Mouse (Mus musculus) hindbrain, embryonic 12.5 days (tissue): ENCODE measurements at regions not wholly inside any gene's neighbourhood (a gene's known extent, or its start where the extent isn't known, plus 50 kb on each side); places are given as distances from the start of the nearest gene placed in this dataset.

Experiments
- ATAC-seq: fragments of 200-750 bp; cut with Nextera tagmentation; 2 replicates; pipeline ENCODE4 v1.8.0; 2017; ENCODE audit warnings: moderate TSS enrichment; ENCODE audit not compliant: low FRiP score
- H3K27ac ChIP-seq: fragments of 300-500 bp; sonication (generic); 2 replicates; pipeline ENCODE4 v1.5.1; 2016; ENCODE audit warnings: mild to moderate bottlenecking
- H3K27me3 ChIP-seq: fragments of 300-500 bp; sonication (generic); 2 replicates; pipeline ENCODE4 v1.6.1; 2016; ENCODE audit warnings: mild to moderate bottlenecking
- H3K36me3 ChIP-seq: fragments of 300-500 bp; sonication (generic); 2 replicates; pipeline ENCODE4 v1.6.1; 2016; ENCODE audit warnings: mild to moderate bottlenecking
- H3K4me1 ChIP-seq: fragments of 300-500 bp; sonication (generic); 2 replicates; pipeline ENCODE4 v1.6.1; 2016
- H3K4me2 ChIP-seq: fragments of 300-500 bp; sonication (generic); replicated peaks from 2 replicates; pipeline ENCODE4 v1.6.1; 2016; ENCODE audit warnings: mild to moderate bottlenecking
- H3K4me3 ChIP-seq: fragments of 300-500 bp; sonication (generic); 2 replicates; pipeline ENCODE4 v1.5.1; 2016; ENCODE audit warnings: mild to moderate bottlenecking
- H3K9ac ChIP-seq: fragments of 300-500 bp; sonication (generic); 2 replicates; pipeline ENCODE4 v1.6.1; 2016; ENCODE audit warnings: mild to moderate bottlenecking, moderate library complexity
- H3K9me3 ChIP-seq: fragments of 300-500 bp; sonication (generic); replicated peaks from 2 replicates; pipeline ENCODE4 v1.6.1; 2016; ENCODE audit warnings: mild to moderate bottlenecking
- WGBS: fragments of 180-500 bp; shearing (Covaris S2); methylation state at CpG from one replicate; pipeline ENCODE4 v1.1.7; 2016; 5-methylcytosine and 5-hydroxymethylcytosine counted together

- no peaks in the 10 kb centered on the region for H3K27me3 ChIP-seq
- H3K36me3 ChIP-seq: no peaks in the 10 kb centered on the region
- no peaks in the 10 kb centered on the region for H3K4me1 ChIP-seq
- ATAC-seq: no peak
- H3K4me2 ChIP-seq: no peak overlapping the region
- H3K9me3 ChIP-seq: no peaks in the 10 kb centered on the region
- no peak overlapping the region for H3K4me3 ChIP-seq
- WGBS: 45% methylated on average over 6 of the region's 6 CpGs
- H3K9ac ChIP-seq: no peak overlapping the region
- no peak overlapping the region for H3K27ac ChIP-seq
Observed at GRCm38 (mm10) chr4:91596619-91597018, 196.0 kb upstream of the Elavl2 start.

- ATAC-seq: no peak
- Histone ChIP-seq H3K9ac (no peak overlapping the region), H3K4me2 (no peak overlapping the region), H3K27me3 (no peaks in the 10 kb centered on the region), H3K4me1 (no peaks in the 10 kb centered on the region), H3K36me3 (no peaks in the 10 kb centered on the region), H3K27ac (no peak overlapping the region), H3K9me3 (no peaks in the 10 kb centered on the region), H3K4me3 (no peak overlapping the region)
- 58% methylated on average over 8 of the region's 8 CpGs for WGBS
Observed at GRCm38 (mm10) chr4:91595766-91596165, 195.2 kb upstream of the Elavl2 start.

- H3K4me2 ChIP-seq: no peak overlapping the region
- no peaks in the 10 kb centered on the region for H3K27me3 ChIP-seq
- no peaks in the 10 kb centered on the region for H3K9me3 ChIP-seq
- H3K36me3 ChIP-seq: no peaks in the 10 kb centered on the region
- WGBS: 89% methylated on average over 3 of the region's 3 CpGs
- no peak for ATAC-seq
- no peak overlapping the region for H3K9ac ChIP-seq
- H3K4me3 ChIP-seq: no peak overlapping the region
- no peak overlapping the region for H3K27ac ChIP-seq
- no peaks in the 10 kb centered on the region for H3K4me1 ChIP-seq
Observed at GRCm38 (mm10) chr4:91589779-91590178, 189.2 kb upstream of the Elavl2 start.

GRCm38 (mm10) chr4:91587541-91588059 is 187.0 kb upstream of the Elavl2 start:
- Histone ChIP-seq H3K36me3 (no peaks in the 10 kb centered on the region), H3K9ac (no peak overlapping the region), H3K27ac (no peak overlapping the region), H3K4me2 (no peak overlapping the region), H3K4me1 (no peaks in the 10 kb centered on the region), H3K9me3 (no peaks in the 10 kb centered on the region), H3K27me3 (no peaks in the 10 kb centered on the region), H3K4me3 (no peak overlapping the region)
- 90% methylated on average over 1 of the region's 1 CpGs for WGBS
- 0 out of 2 replicates have a peak, but pooled peaks have one; percentile 52 for ATAC-seq

GRCm38 (mm10) chr4:91583035-91583434 is 182.4 kb upstream of the Elavl2 start:
- ATAC-seq: no peak
- Histone ChIP-seq H3K27ac (no peak overlapping the region), H3K4me1 (no peaks in the 10 kb centered on the region), H3K9me3 (no peaks in the 10 kb centered on the region), H3K27me3 (no peaks in the 10 kb centered on the region), H3K9ac (no peak overlapping the region), H3K4me2 (no peak overlapping the region), H3K4me3 (no peak overlapping the region), H3K36me3 (no peaks in the 10 kb centered on the region)
- 60% methylated on average over 1 of the region's 1 CpGs for WGBS

- Histone ChIP-seq H3K4me1 (no peaks in the 10 kb centered on the region), H3K36me3 (no peaks in the 10 kb centered on the region), H3K27me3 (no peaks in the 10 kb centered on the region), H3K9me3 (no peaks in the 10 kb centered on the region), H3K4me2 (no peak overlapping the region), H3K9ac (no peak overlapping the region), H3K27ac (no peak overlapping the region), H3K4me3 (no peak overlapping the region)
- WGBS: 37% methylated on average over 1 of the region's 1 CpGs
- ATAC-seq: peak; percentile 84
Observed at GRCm38 (mm10) chr4:91557452-91557851, 156.9 kb upstream of the Elavl2 start.

GRCm38 (mm10) chr4:91556959-91557358 is 156.4 kb upstream of the Elavl2 start:
- WGBS: 61% methylated on average over 4 of the region's 4 CpGs
- Histone ChIP-seq H3K4me1 (no peaks in the 10 kb centered on the region), H3K36me3 (no peaks in the 10 kb centered on the region), H3K9ac (no peak overlapping the region), H3K9me3 (no peaks in the 10 kb centered on the region), H3K27ac (no peak overlapping the region), H3K4me3 (no peak overlapping the region), H3K4me2 (no peak overlapping the region), H3K27me3 (no peaks in the 10 kb centered on the region)
- no peak for ATAC-seq

- Histone ChIP-seq H3K4me2 (no peak overlapping the region), H3K4me3 (no peak overlapping the region), H3K36me3 (no peaks in the 10 kb centered on the region), H3K27ac (no peak overlapping the region), H3K9ac (no peak overlapping the region), H3K9me3 (no peaks in the 10 kb centered on the region), H3K27me3 (no peaks in the 10 kb centered on the region), H3K4me1 (no peaks in the 10 kb centered on the region)
- 82% methylated on average over 4 of the region's 4 CpGs for WGBS
- no peak for ATAC-seq
Observed at GRCm38 (mm10) chr4:91524367-91524766, 123.8 kb upstream of the Elavl2 start.

GRCm38 (mm10) chr4:91511543-91511942 is 111.0 kb upstream of the Elavl2 start:
- WGBS: 89% methylated on average over 1 of the region's 1 CpGs
- ATAC-seq: no peak
- Histone ChIP-seq H3K9ac (no peak overlapping the region), H3K27me3 (no peaks in the 10 kb centered on the region), H3K27ac (no peak overlapping the region), H3K9me3 (no peaks in the 10 kb centered on the region), H3K4me3 (no peak overlapping the region), H3K4me1 (no peaks in the 10 kb centered on the region), H3K36me3 (no peaks in the 10 kb centered on the region), H3K4me2 (no peak overlapping the region)

- 81% methylated on average over 1 of the region's 1 CpGs for WGBS
Observed at GRCm38 (mm10) chr4:91509937-91510336, 109.4 kb upstream of the Elavl2 start.

GRCm38 (mm10) chr4:91503273-91503672 is 102.7 kb upstream of the Elavl2 start:
- no peaks in the 10 kb centered on the region for H3K9me3 ChIP-seq
- no peak overlapping the region for H3K4me3 ChIP-seq
- no peaks in the 10 kb centered on the region for H3K4me1 ChIP-seq
- no peak for ATAC-seq
- no peak overlapping the region for H3K9ac ChIP-seq
- H3K4me2 ChIP-seq: no peak overlapping the region
- no peaks in the 10 kb centered on the region for H3K27me3 ChIP-seq
- no peak overlapping the region for H3K27ac ChIP-seq
- WGBS: 87% methylated on average over 3 of the region's 3 CpGs
- no peaks in the 10 kb centered on the region for H3K36me3 ChIP-seq

More at GRCm38 (mm10) chr4:91509937-91510336, 109.4 kb upstream of the Elavl2 start:
- Histone ChIP-seq H3K4me2 (no peak overlapping the region), H3K9ac (no peak overlapping the region), H3K9me3 (no peaks in the 10 kb centered on the region), H3K36me3 (no peaks in the 10 kb centered on the region), H3K4me1 (no peaks in the 10 kb centered on the region), H3K4me3 (no peak overlapping the region), H3K27me3 (no peaks in the 10 kb centered on the region), H3K27ac (no peak overlapping the region)
- ATAC-seq: no peak

- Histone ChIP-seq H3K9ac (no peak overlapping the region), H3K9me3 (no peaks in the 10 kb centered on the region), H3K27ac (no peak overlapping the region), H3K36me3 (no peaks in the 10 kb centered on the region), H3K4me1 (no peaks in the 10 kb centered on the region), H3K27me3 (no peaks in the 10 kb centered on the region), H3K4me3 (no peak overlapping the region), H3K4me2 (no peak overlapping the region)
- 64% methylated on average over 3 of the region's 3 CpGs for WGBS
- ATAC-seq: no peak
Observed at GRCm38 (mm10) chr4:91481863-91482475, 81.4 kb upstream of the Elavl2 start.
